ENCODE assay signal across 14 mouse cellular contexts in genomic region chr6:54789139-54789538, GRCm38 (mm10). TPM values are rescaled to one million over a fixed set of nuclear protein-coding genes. Genes with fewer than 3 reads are reported as not detected.
DNase-seq lines count a peak whose midpoint lies in the region; ATAC-seq and TF ChIP-seq lines count a peak whose summit lies in the region.
"Had no signal": no experiment of that assay in that cellular context is flagged by ENCODE, and none has a peak within 500 bp of the region (broad histone marks: within the 10 kb centered on the region; RNA-seq: fewer than 3 reads in every experiment).

No protein-coding gene starts in this region.

- H3K27ac ChIP-seq in lung, embryonic 14.5 days (ENCODE audit: low read depth) = peak overlapping the region; percentile 54; the same call in 1 of the 2 replicates
- no peak overlapping the region for H3K27ac ChIP-seq in intestine, postnatal 0 days (ENCODE audit: low read depth, low read length)
- H3K27ac ChIP-seq in liver, embryonic 14.5 days = no peak overlapping the region
- H3K27ac ChIP-seq in stomach, postnatal 0 days (replicated peaks) = no peak overlapping the region
- no peak overlapping the region for H3K27ac ChIP-seq in heart, embryonic 10.5 days
- H3K27ac ChIP-seq: forebrain, embryonic 13.5 days; hindbrain, postnatal 0 days had no signal

- no peak overlapping the region for H3K4me2 ChIP-seq in lung, embryonic 14.5 days
- H3K4me2 ChIP-seq in intestine, postnatal 0 days (replicated peaks; ENCODE audit: low read depth) = no peak overlapping the region
- H3K4me2 ChIP-seq in liver, embryonic 14.5 days (ENCODE audit: low read depth) = no peak overlapping the region
- H3K4me2 ChIP-seq in stomach, postnatal 0 days (replicated peaks; ENCODE audit: low read depth) = no peak overlapping the region
- H3K4me2 ChIP-seq: forebrain, embryonic 13.5 days had no signal

- H3K36me3 ChIP-seq in lung, embryonic 14.5 days (ENCODE audit: insufficient read depth) = no peaks in the 10 kb centered on the region
- no peaks in the 10 kb centered on the region for H3K36me3 ChIP-seq in intestine, postnatal 0 days (ENCODE audit: control insufficient read depth, insufficient read depth)
- H3K36me3 ChIP-seq in liver, embryonic 14.5 days (replicated peaks; ENCODE audit: control insufficient read depth, insufficient read depth, low read depth) = no peaks in the 10 kb centered on the region
- H3K36me3 ChIP-seq in stomach, postnatal 0 days (ENCODE audit: control insufficient read depth, insufficient read depth, low read length) = no peaks in the 10 kb centered on the region
- no peaks in the 10 kb centered on the region for H3K36me3 ChIP-seq in heart, embryonic 10.5 days

- H3K4me1 ChIP-seq in lung, embryonic 14.5 days (ENCODE audit: insufficient read depth) = no peaks in the 10 kb centered on the region
- H3K4me1 ChIP-seq in intestine, postnatal 0 days (replicated peaks; ENCODE audit: control insufficient read depth, insufficient read depth, low read length) = peaks cover 5% of the 10 kb centered on the region
- H3K4me1 ChIP-seq in liver, embryonic 14.5 days (replicated peaks; ENCODE audit: control insufficient read depth in 2 of 2, insufficient read depth in 2 of 2, low read length in 1 of 2) = peaks cover 0 to 5% of the 10 kb centered on the region in 2 experiments; a peak in 2 of 4 replicates
- H3K4me1 ChIP-seq in stomach, postnatal 0 days (replicated peaks; ENCODE audit: control insufficient read depth, insufficient read depth) = no peaks in the 10 kb centered on the region
- H3K4me1 ChIP-seq in heart, embryonic 10.5 days = no peaks in the 10 kb centered on the region

- peak; percentile 70 for ATAC-seq in lung, embryonic 14.5 days (ENCODE audit: insufficient read depth)
- ATAC-seq in intestine, postnatal 0 days = peak; percentile 91
- peak; percentile 31; the same call in 1 of the 2 replicates for ATAC-seq in liver, embryonic 14.5 days (ENCODE audit: insufficient read depth)
- ATAC-seq in stomach, postnatal 0 days (ENCODE audit: low FRiP score, low TSS enrichment) = peak; percentile 57; the same call in 1 of the 2 replicates
- ATAC-seq: forebrain, embryonic 13.5 days; hindbrain, postnatal 0 days had no signal

- TF ChIP-seq CTCF in lung, embryonic 14.5 days (IDR thresholded peaks at IDR 0.05; ENCODE audit: low read depth) = no peak
- no peak for TF ChIP-seq CTCF in intestine, postnatal 0 days (IDR thresholded peaks at IDR 0.05; ENCODE audit: low read depth)
- TF ChIP-seq CTCF in liver, embryonic 14.5 days (IDR thresholded peaks at IDR 0.05; ENCODE audit: low read depth) = no peak
- no peak for TF ChIP-seq CTCF in stomach, postnatal 0 days (IDR thresholded peaks at IDR 0.05; ENCODE audit: low read depth)

- H3K9me3 ChIP-seq in lung, embryonic 14.5 days (ENCODE audit: low read depth, low read length) = no peaks in the 10 kb centered on the region
- no peaks in the 10 kb centered on the region for H3K9me3 ChIP-seq in intestine, postnatal 0 days (ENCODE audit: control insufficient read depth)
- no peaks in the 10 kb centered on the region for H3K9me3 ChIP-seq in liver, embryonic 14.5 days (ENCODE audit: control insufficient read depth, low read length)
- H3K9me3 ChIP-seq in stomach, postnatal 0 days (ENCODE audit: control insufficient read depth, low read length) = no peaks in the 10 kb centered on the region
- no peaks in the 10 kb centered on the region for H3K9me3 ChIP-seq in heart, embryonic 10.5 days
- H3K9me3 ChIP-seq: forebrain, embryonic 13.5 days had no signal

- H3K27me3 ChIP-seq in lung, embryonic 14.5 days (ENCODE audit: insufficient read depth, low read length) = no peaks in the 10 kb centered on the region
- H3K27me3 ChIP-seq in intestine, postnatal 0 days (replicated peaks; ENCODE audit: control insufficient read depth, insufficient read depth, low read length) = no peaks in the 10 kb centered on the region
- H3K27me3 ChIP-seq in liver, embryonic 14.5 days (ENCODE audit: control insufficient read depth, insufficient read depth, low read length) = no peaks in the 10 kb centered on the region
- H3K27me3 ChIP-seq in stomach, postnatal 0 days (ENCODE audit: control insufficient read depth, insufficient read depth, low read length) = no peaks in the 10 kb centered on the region
- no peaks in the 10 kb centered on the region for H3K27me3 ChIP-seq in heart, embryonic 10.5 days (ENCODE audit: insufficient read depth, poor library complexity, severe bottlenecking)
- H3K27me3 ChIP-seq: CH12.LX; forebrain, embryonic 13.5 days had no signal

- DNase-seq in lung, embryonic 14.5 days = peak; percentile 28
- DNase-seq in lung, postnatal 10 days = no peak
- DNase-seq in liver, embryonic 14.5 days (ENCODE audit: low read depth in 3 of 3, low spot score in 3 of 3) = no peak
- no peak for DNase-seq in stomach, postnatal 0 days (ENCODE audit: low spot score)
- no peak for DNase-seq in cerebellum, adult 11 months
- no peak for DNase-seq in heart, embryonic 10.5 days (ENCODE audit: low spot score)
- DNase-seq: cerebellum, adult 11-12 months; layer of hippocampus, adult 9-11 months; lung, postnatal 14 days; midbrain, embryonic 14.5 days had no signal

- H3K9ac ChIP-seq in lung, embryonic 14.5 days = no peak overlapping the region
- no peak overlapping the region for H3K9ac ChIP-seq in intestine, postnatal 0 days (ENCODE audit: low read depth, low read length)
- no peak overlapping the region for H3K9ac ChIP-seq in liver, embryonic 14.5 days (replicated peaks)
- H3K9ac ChIP-seq in stomach, postnatal 0 days (ENCODE audit: low read length) = no peak overlapping the region
- H3K9ac ChIP-seq: forebrain, embryonic 13.5 days had no signal

- no peak for TF ChIP-seq EP300 in liver, embryonic 14.5 days (IDR thresholded peaks at IDR 0.05; ENCODE audit: low read depth)
- no peak for TF ChIP-seq EP300 in stomach, postnatal 0 days (optimal IDR thresholded peaks at IDR 0.05)

- no peak overlapping the region for H3K4me3 ChIP-seq in lung, embryonic 14.5 days (ENCODE audit: low read depth, low read length)
- no peak overlapping the region for H3K4me3 ChIP-seq in intestine, postnatal 0 days (ENCODE audit: low read depth, low read length)
- H3K4me3 ChIP-seq in liver, embryonic 14.5 days (ENCODE audit: insufficient read depth in 1 of 2, low read depth in 2 of 2, low read length in 2 of 2) = no peak overlapping the region
- H3K4me3 ChIP-seq in stomach, postnatal 0 days (ENCODE audit: low read depth, low read length) = no peak overlapping the region
- H3K4me3 ChIP-seq in heart, embryonic 10.5 days = no peak overlapping the region
- H3K4me3 ChIP-seq: forebrain, embryonic 13.5 days had no signal

- WGBS in lung, embryonic 14.5 days = 43% methylated on average over 4 of the region's 4 CpGs
- 28% methylated on average over 4 of the region's 4 CpGs for WGBS in intestine, postnatal 0 days
- 52% methylated on average over 4 of the region's 4 CpGs for WGBS in liver, embryonic 14.5 days (ENCODE audit: insufficient replicate concordance)
- WGBS in stomach, postnatal 0 days = 56% methylated on average over 4 of the region's 4 CpGs
- WGBS in heart, embryonic 10.5 days = 83% methylated on average over 4 of the region's 4 CpGs

RNA-seq across cellular contexts. Expression of gene Znrf2, which starts 27.6 kb away (rescaled TPM):
- polyA plus RNA-seq in lung, embryonic 14.5 days (2014; fragmentation: Nextera tagmentation; extraction: Ambion mirVana) = 3.2 and 3.9 TPM in 2 replicates
- polyA plus RNA-seq in intestine, postnatal 0 days (2015; fragmentation: Nextera tagmentation; extraction: Ambion mirVana) = 7.8 and 8.5 TPM in 2 replicates
- 2.5 and 3.3 TPM in 2 replicates for polyA plus RNA-seq in liver, embryonic 14.5 days (2012; rRNA removed)
- 2.1 and 2.2 TPM in 2 replicates for polyA plus RNA-seq in liver, embryonic 14.5 days (2014; fragmentation: Nextera tagmentation; extraction: Ambion mirVana)
- 4.5 and 5.2 TPM in 2 replicates for polyA plus RNA-seq in stomach, postnatal 0 days (2015; fragmentation: Nextera tagmentation; extraction: Ambion mirVana)
- polyA plus RNA-seq in heart, embryonic 10.5 days (2016; fragmentation: Nextera tagmentation; extraction: Ambion mirVana) = 2.1 and 2.9 TPM in 2 replicates

Comparison
In these comparisons a context has a peak if more than half of its experiments do, and no peak if none do; other contexts are left out.
1. ATAC-seq: peak in every context shown above with its lines; median percentile 91 in intestine, postnatal 0 days; 70 in lung, embryonic 14.5 days; 57 in stomach, postnatal 0 days; 31 in liver, embryonic 14.5 days.